29 mouse cellular contexts compared by ENCODE assay signal in the genomic region with DNA sequence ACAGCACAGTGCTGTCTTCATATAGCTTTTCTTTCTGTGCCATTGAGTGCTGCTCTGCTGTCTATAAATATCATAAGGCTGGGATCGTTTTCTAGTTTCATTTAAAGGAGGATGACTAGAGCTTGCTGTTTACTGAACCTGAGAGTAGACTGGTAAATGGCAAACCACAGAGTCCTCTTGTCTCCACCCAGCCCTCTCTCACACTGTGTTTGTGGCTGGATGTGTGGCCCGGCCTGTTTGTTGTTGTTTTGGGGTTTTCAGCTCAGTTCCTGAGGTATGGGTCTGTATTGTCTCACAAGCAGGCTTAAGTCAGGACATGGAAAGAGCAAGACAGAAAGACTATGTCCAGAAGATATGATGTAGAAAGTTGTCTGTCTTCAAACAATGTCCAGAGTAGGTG. TPM values are rescaled to one million over a fixed set of nuclear protein-coding genes. Genes with fewer than 3 reads are reported as not detected.
DNase-seq lines count a peak whose midpoint lies in the region; ATAC-seq lines count a peak whose summit lies in the region.
"Had no signal": no experiment of that assay in that cellular context is flagged by ENCODE, and none has a peak within 500 bp of the region (broad histone marks: within the 10 kb centered on the region; RNA-seq: fewer than 3 reads in every experiment).

No protein-coding gene starts in this region.

- peak; percentile 8 for DNase-seq in lung, postnatal 25 days (ENCODE audit: low spot score)
- DNase-seq in lung, postnatal 4 days: no peak
- DNase-seq in CD4-positive, CD25-positive, alpha-beta regulatory T cell, adult 2 months (ENCODE audit: low read depth, low spot score): peak; percentile 72
- peak; percentile 71 to 84 for DNase-seq in natural killer cell, adult 2 months (ENCODE audit: low spot score in 2 of 2)
- DNase-seq in cerebellum, adult 11-12 months: no peak
- DNase-seq in forebrain, embryonic 10.5 days (ENCODE audit: extremely low spot score, low spot score): no peak
- DNase-seq: adrenal gland, postnatal 25 days; cerebellum, adult 18-20 months; cerebellum, postnatal 14 days; gastrocnemius, adult 2 months; gastrocnemius, postnatal 36 days; heart, postnatal 10 days; kidney, adult 2 months; kidney, postnatal 4 days; lung, postnatal 36 days; right cerebral cortex, postnatal 4 days had no signal

- 82% methylated on average over 2 of the region's 2 CpGs for WGBS in forebrain, embryonic 10.5 days

- no peaks in the 10 kb centered on the region for H3K27me3 ChIP-seq in forebrain, embryonic 10.5 days (ENCODE audit: poor library complexity, severe bottlenecking)
- H3K27me3 ChIP-seq: embryonic facial prominence, embryonic 15.5 days; heart, embryonic 13.5 days; hindbrain, embryonic 15.5 days; intestine, embryonic 15.5 days; limb, embryonic 13.5 days; lung, embryonic 15.5 days; megakaryocyte, embryonic 14.5 days; midbrain, embryonic 12.5 days had no signal

- peaks cover 8% of the 10 kb centered on the region; the same call in 1 of the 2 replicates for H3K4me1 ChIP-seq in forebrain, embryonic 10.5 days
- H3K4me1 ChIP-seq: embryonic facial prominence, embryonic 10.5 days; embryonic facial prominence, embryonic 15.5 days; heart, embryonic 13.5 days; hindbrain, embryonic 10.5 days; hindbrain, embryonic 15.5 days; intestine, embryonic 15.5 days; lung, embryonic 15.5 days; midbrain, embryonic 12.5 days had no signal

- H3K27ac ChIP-seq in forebrain, embryonic 10.5 days: no peak overlapping the region
- H3K27ac ChIP-seq: embryonic facial prominence, embryonic 10.5 days; embryonic facial prominence, embryonic 15.5 days; gastrocnemius, adult 2 months; heart, embryonic 13.5 days; hindbrain, embryonic 10.5 days; hindbrain, embryonic 15.5 days; intestine, embryonic 15.5 days; limb, embryonic 13.5 days; lung, embryonic 15.5 days; midbrain, embryonic 12.5 days had no signal

- ATAC-seq in activated CD4-positive, CD25-positive, alpha-beta regulatory T cell, adult 4 months: peak; percentile 59
- ATAC-seq: forebrain, embryonic 14.5 days; intestine, embryonic 15.5 days had no signal

- no peaks in the 10 kb centered on the region for H3K9me3 ChIP-seq in forebrain, embryonic 10.5 days
- H3K9me3 ChIP-seq: embryonic facial prominence, embryonic 10.5 days; embryonic facial prominence, embryonic 15.5 days; G1E; heart, embryonic 13.5 days; hindbrain, embryonic 10.5 days; hindbrain, embryonic 15.5 days; intestine, embryonic 15.5 days; limb, embryonic 13.5 days; lung, embryonic 15.5 days; megakaryocyte, embryonic 14.5 days; midbrain, embryonic 12.5 days had no signal

- H3K36me3 ChIP-seq in forebrain, embryonic 10.5 days (replicated peaks): no peaks in the 10 kb centered on the region
- H3K36me3 ChIP-seq: embryonic facial prominence, embryonic 10.5 days; embryonic facial prominence, embryonic 15.5 days; G1E; heart, embryonic 13.5 days; hindbrain, embryonic 10.5 days; hindbrain, embryonic 15.5 days; intestine, embryonic 15.5 days; limb, embryonic 13.5 days; lung, embryonic 15.5 days; midbrain, embryonic 12.5 days had no signal

- no peak overlapping the region for H3K4me3 ChIP-seq in forebrain, embryonic 10.5 days
- H3K4me3 ChIP-seq: embryonic facial prominence, embryonic 10.5 days; embryonic facial prominence, embryonic 15.5 days; gastrocnemius, adult 2 months; heart, embryonic 13.5 days; hindbrain, embryonic 10.5 days; hindbrain, embryonic 15.5 days; intestine, embryonic 15.5 days; limb, embryonic 13.5 days; lung, embryonic 15.5 days; megakaryocyte, embryonic 14.5 days; midbrain, embryonic 12.5 days had no signal

RNA-seq across cellular contexts. Expression of a gene that starts 32.6 kb away (rescaled TPM):
- 10 to 100 TPM; 27.2 to 36.5 TPM for polyA plus RNA-seq in activated CD4-positive, CD25-positive, alpha-beta regulatory T cell, adult 4 months (2017; shearing (Covaris generic))
- polyA plus RNA-seq in forebrain, embryonic 10.5 days (2016; fragmentation: Nextera tagmentation; extraction: Ambion mirVana): 37.0 and 39.8 TPM in 2 replicates

Comparison
In these comparisons a context has a peak if more than half of its experiments do, and no peak if none do; other contexts are left out.
1. DNase-seq: peak in lung, postnatal 25 days (single experiment), CD4-positive, CD25-positive, alpha-beta regulatory T cell, adult 2 months (single experiment) and natural killer cell, adult 2 months (2 of 2); none in lung, postnatal 4 days (0 of 2), cerebellum, adult 11-12 months (single experiment) and forebrain, embryonic 10.5 days (single experiment).